Mouse (Mus musculus): ENCODE measurements around the gene Ulk3. TPM values are rescaled to one million over a fixed set of nuclear protein-coding genes. Genes with fewer than 3 reads are reported as not detected.

The Ulk3 gene
- polyA plus RNA-seq, 1 experiment from 2014 or later: 5.2 TPM

GRCm38 (mm10) chr9:57629118-57629874 lies 40.0 kb downstream of the Ulk3 start:
- Histone ChIP-seq H3K27ac (ENCODE audit: low read depth, low read length) (0 out of 2 replicates have a peak overlapping the region, but pooled peaks have one; percentile 27), H3K4me1 (ENCODE audit: control insufficient read depth, insufficient read depth, low read length) (no peaks in the 10 kb centered on the region), H3K4me2 (ENCODE audit: low read length) (no peak overlapping the region), H3K27me3 (replicated peaks; ENCODE audit: control insufficient read depth, insufficient read depth, low read length) (no peaks in the 10 kb centered on the region), H3K9me3 (replicated peaks; ENCODE audit: control insufficient read depth, low read length) (no peaks in the 10 kb centered on the region), H3K9ac (ENCODE audit: low read length) (no peak overlapping the region), H3K4me3 (ENCODE audit: low read depth, low read length) (no peak overlapping the region), H3K36me3 (ENCODE audit: control insufficient read depth, insufficient read depth, low read length) (peaks cover 77% of the 10 kb centered on the region)
- DNase-seq (ENCODE audit: low spot score) (peak; percentile 82), ATAC-seq (peak; percentile 73)
- 74% methylated on average over 14 of the region's 14 CpGs for WGBS

GRCm38 (mm10) chr9:57633481-57634024 lies 44.3 kb downstream of the Ulk3 start:
- no peak overlapping the region for H3K4me2 ChIP-seq (ENCODE audit: low read length)
- no peak overlapping the region for H3K9ac ChIP-seq (ENCODE audit: low read length)
- no peaks in the 10 kb centered on the region for H3K27me3 ChIP-seq (replicated peaks; ENCODE audit: control insufficient read depth, insufficient read depth, low read length)
- H3K27ac ChIP-seq (ENCODE audit: low read depth, low read length): no peak overlapping the region
- peak; percentile 46 for DNase-seq (ENCODE audit: low spot score)
- peaks cover 37% of the 10 kb centered on the region for H3K36me3 ChIP-seq (ENCODE audit: control insufficient read depth, insufficient read depth, low read length)
- H3K4me3 ChIP-seq (ENCODE audit: low read depth, low read length): no peak overlapping the region
- WGBS: 38% methylated on average over 4 of the region's 4 CpGs
- H3K9me3 ChIP-seq (replicated peaks; ENCODE audit: control insufficient read depth, low read length): no peaks in the 10 kb centered on the region
- ATAC-seq: peak; percentile 30; the same call in 1 of the 2 replicates
- H3K4me1 ChIP-seq (ENCODE audit: control insufficient read depth, insufficient read depth, low read length): peaks cover 6% of the 10 kb centered on the region; the same call in 1 of the 2 replicates

- Histone ChIP-seq H3K9me3 (replicated peaks; ENCODE audit: control insufficient read depth, low read length) (no peaks in the 10 kb centered on the region), H3K4me2 (ENCODE audit: low read length) (no peak overlapping the region), H3K4me1 (ENCODE audit: control insufficient read depth, insufficient read depth, low read length) (peaks cover 31% of the 10 kb centered on the region), H3K36me3 (ENCODE audit: control insufficient read depth, insufficient read depth, low read length) (peaks cover 25% of the 10 kb centered on the region), H3K27me3 (replicated peaks; ENCODE audit: control insufficient read depth, insufficient read depth, low read length) (no peaks in the 10 kb centered on the region), H3K27ac (ENCODE audit: low read depth, low read length) (no peak overlapping the region), H3K9ac (ENCODE audit: low read length) (no peak overlapping the region), H3K4me3 (ENCODE audit: low read depth, low read length) (no peak overlapping the region)
- DNase-seq (ENCODE audit: low spot score): no peak
- ATAC-seq: no peak
- WGBS: 65% methylated on average over 3 of the region's 3 CpGs
Measured at GRCm38 (mm10) chr9:57637272-57637671, 48.0 kb downstream of the Ulk3 start.

GRCm38 (mm10) chr9:57637741-57638322 lies 48.6 kb downstream of the Ulk3 start:
- no peak overlapping the region for H3K4me3 ChIP-seq (ENCODE audit: low read depth, low read length)
- 57% methylated on average over 6 of the region's 6 CpGs for WGBS
- no peak for ATAC-seq
- 0 out of 2 replicates have a peak overlapping the region, but pooled peaks have one; percentile 27 for H3K27ac ChIP-seq (ENCODE audit: low read depth, low read length)
- no peaks in the 10 kb centered on the region for H3K27me3 ChIP-seq (replicated peaks; ENCODE audit: control insufficient read depth, insufficient read depth, low read length)
- H3K4me1 ChIP-seq (ENCODE audit: control insufficient read depth, insufficient read depth, low read length): peaks cover 33% of the 10 kb centered on the region
- H3K9me3 ChIP-seq (replicated peaks; ENCODE audit: control insufficient read depth, low read length): no peaks in the 10 kb centered on the region
- no peak for DNase-seq (ENCODE audit: low spot score)
- H3K9ac ChIP-seq (ENCODE audit: low read length): no peak overlapping the region
- peaks cover 29% of the 10 kb centered on the region for H3K36me3 ChIP-seq (ENCODE audit: control insufficient read depth, insufficient read depth, low read length)
- H3K4me2 ChIP-seq (ENCODE audit: low read length): no peak overlapping the region

- no peak overlapping the region for H3K4me2 ChIP-seq (ENCODE audit: low read length)
- H3K4me3 ChIP-seq (ENCODE audit: low read depth, low read length): no peak overlapping the region
- H3K9me3 ChIP-seq (replicated peaks; ENCODE audit: control insufficient read depth, low read length): no peaks in the 10 kb centered on the region
- WGBS: 45% methylated on average over 8 of the region's 8 CpGs
- H3K4me1 ChIP-seq (ENCODE audit: control insufficient read depth, insufficient read depth, low read length): peaks cover 43% of the 10 kb centered on the region
- H3K9ac ChIP-seq (ENCODE audit: low read length): peak overlapping the region; percentile 33; the same call in 1 of the 2 replicates
- ATAC-seq: no peak
- peak overlapping the region; percentile 27 for H3K27ac ChIP-seq (ENCODE audit: low read depth, low read length)
- no peak for DNase-seq (ENCODE audit: low spot score)
- peaks cover 25% of the 10 kb centered on the region for H3K36me3 ChIP-seq (ENCODE audit: control insufficient read depth, insufficient read depth, low read length)
- H3K27me3 ChIP-seq (replicated peaks; ENCODE audit: control insufficient read depth, insufficient read depth, low read length): no peaks in the 10 kb centered on the region
Measured at GRCm38 (mm10) chr9:57638651-57639459, 49.6 kb downstream of the Ulk3 start.

GRCm38 (mm10) chr9:57639661-57640328 lies 50.5 kb downstream of the Ulk3 start:
- Histone ChIP-seq H3K4me3 (ENCODE audit: low read depth, low read length) (no peak overlapping the region), H3K27me3 (replicated peaks; ENCODE audit: control insufficient read depth, insufficient read depth, low read length) (no peaks in the 10 kb centered on the region), H3K4me2 (ENCODE audit: low read length) (peak overlapping the region; percentile 24; the same call in 1 of the 2 replicates), H3K9me3 (replicated peaks; ENCODE audit: control insufficient read depth, low read length) (no peaks in the 10 kb centered on the region), H3K4me1 (ENCODE audit: control insufficient read depth, insufficient read depth, low read length) (peaks cover 48% of the 10 kb centered on the region), H3K36me3 (ENCODE audit: control insufficient read depth, insufficient read depth, low read length) (peaks cover 25% of the 10 kb centered on the region), H3K27ac (ENCODE audit: low read depth, low read length) (no peak overlapping the region), H3K9ac (ENCODE audit: low read length) (peak overlapping the region; percentile 37)
- 70% methylated on average over 5 of the region's 5 CpGs for WGBS
- DNase-seq (ENCODE audit: low spot score) (no peak), ATAC-seq (no peak)

- Histone ChIP-seq H3K4me2 (ENCODE audit: low read length) (peak overlapping the region; percentile 24; the same call in 1 of the 2 replicates), H3K27me3 (replicated peaks; ENCODE audit: control insufficient read depth, insufficient read depth, low read length) (no peaks in the 10 kb centered on the region), H3K36me3 (ENCODE audit: control insufficient read depth, insufficient read depth, low read length) (peaks cover 25% of the 10 kb centered on the region), H3K9ac (ENCODE audit: low read length) (peak overlapping the region; percentile 37), H3K4me3 (ENCODE audit: low read depth, low read length) (no peak overlapping the region), H3K4me1 (ENCODE audit: control insufficient read depth, insufficient read depth, low read length) (peaks cover 48% of the 10 kb centered on the region), H3K27ac (ENCODE audit: low read depth, low read length) (no peak overlapping the region), H3K9me3 (replicated peaks; ENCODE audit: control insufficient read depth, low read length) (no peaks in the 10 kb centered on the region)
- WGBS: 30% methylated on average over 15 of the region's 15 CpGs
- ATAC-seq (no peak), DNase-seq (ENCODE audit: low spot score) (no peak)
Measured at GRCm38 (mm10) chr9:57640384-57640783, 51.1 kb downstream of the Ulk3 start.

- H3K4me3 ChIP-seq (ENCODE audit: low read depth, low read length): no peak overlapping the region
- 76% methylated on average over 1 of the region's 1 CpGs for WGBS
- H3K4me2 ChIP-seq (ENCODE audit: low read length): no peak overlapping the region
- DNase-seq (ENCODE audit: low spot score) (no peak), ATAC-seq (no peak)
- H3K27me3 ChIP-seq (replicated peaks; ENCODE audit: control insufficient read depth, insufficient read depth, low read length): no peaks in the 10 kb centered on the region
- no peaks in the 10 kb centered on the region for H3K9me3 ChIP-seq (replicated peaks; ENCODE audit: control insufficient read depth, low read length)
- peaks cover 48% of the 10 kb centered on the region for H3K4me1 ChIP-seq (ENCODE audit: control insufficient read depth, insufficient read depth, low read length)
- no peak overlapping the region for H3K27ac ChIP-seq (ENCODE audit: low read depth, low read length)
- peak overlapping the region; percentile 37 for H3K9ac ChIP-seq (ENCODE audit: low read length)
- peaks cover 25% of the 10 kb centered on the region for H3K36me3 ChIP-seq (ENCODE audit: control insufficient read depth, insufficient read depth, low read length)
Measured at GRCm38 (mm10) chr9:57641022-57641421, 51.8 kb downstream of the Ulk3 start.

All from forebrain, embryonic 14.5 days (tissue).